Mouse (Mus musculus): Measurements from ENCODE around the gene E330009J07Rik. TPM values are rescaled to one million over a fixed set of nuclear protein-coding genes. Genes with fewer than 3 reads are reported as not detected.

Gene E330009J07Rik
- total RNA-seq, 1 experiment from 2014 or later, result 6.6 TPM

DNA sequence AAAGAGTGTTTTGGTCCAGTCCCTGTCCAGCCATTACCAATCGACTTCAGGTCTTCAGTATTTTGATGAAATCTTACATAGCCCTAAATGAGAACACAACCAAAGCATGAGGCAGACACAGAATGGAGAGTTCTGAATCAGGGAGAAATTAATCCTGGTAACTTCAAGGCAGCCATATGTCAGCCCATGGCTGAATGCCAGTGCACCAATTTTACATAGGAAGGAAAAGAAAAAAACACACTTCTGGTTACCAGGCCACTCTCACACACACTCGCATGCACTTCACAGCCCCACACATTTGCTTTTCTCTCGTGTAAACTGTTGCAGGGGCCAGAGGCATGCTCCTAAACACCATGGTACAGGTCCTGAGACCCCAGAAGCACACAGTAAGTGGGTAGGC, 5.1 kb downstream of the E330009J07Rik start:
- ATAC-seq (replicated peaks; ENCODE audit: low read depth, poor library complexity, severe bottlenecking), result no peak

DNA sequence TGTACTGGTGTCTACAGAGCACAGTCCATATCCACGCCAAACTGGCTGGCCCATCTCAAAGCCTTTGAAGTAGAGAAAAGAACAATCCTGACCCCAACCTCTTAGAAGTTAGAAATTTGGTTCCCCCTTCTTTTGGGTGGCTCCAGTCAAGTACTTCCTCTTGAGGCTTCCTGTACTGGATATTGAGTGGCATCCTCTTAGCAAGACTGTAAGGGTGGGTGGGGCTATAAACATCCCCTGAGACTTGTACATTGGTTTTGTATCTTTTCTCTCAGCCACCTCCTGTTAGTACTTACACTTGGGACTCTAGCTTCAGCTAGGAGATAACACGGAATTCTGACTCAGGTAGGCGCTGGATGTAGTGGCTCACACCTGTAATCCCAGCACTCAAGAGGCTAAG, 5.7 kb downstream of the E330009J07Rik start:
- peak; percentile 85 for ATAC-seq (replicated peaks; ENCODE audit: low read depth, poor library complexity, severe bottlenecking)

DNA sequence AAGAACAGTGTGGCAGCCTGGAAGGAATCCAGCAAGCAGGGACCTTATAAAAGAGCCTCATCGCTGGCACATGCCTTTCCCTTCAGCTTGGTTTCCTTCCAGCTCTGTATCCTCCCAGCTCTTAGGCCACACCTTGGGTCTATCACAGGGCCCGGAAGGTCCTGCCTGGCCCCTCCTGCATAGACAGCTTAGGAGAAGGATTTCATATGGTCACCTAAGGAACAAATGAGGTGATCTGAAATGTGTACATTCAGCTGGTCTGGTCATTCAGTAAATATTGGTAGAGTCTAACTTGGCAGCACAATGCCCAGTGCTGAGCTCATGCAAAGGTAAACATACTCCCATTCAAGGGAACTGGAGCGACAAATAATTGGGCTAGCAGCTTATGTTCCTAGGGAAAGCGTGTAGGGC, 6.4 kb downstream of the E330009J07Rik start:
- no peak for ATAC-seq (replicated peaks; ENCODE audit: low read depth, poor library complexity, severe bottlenecking)

DNA sequence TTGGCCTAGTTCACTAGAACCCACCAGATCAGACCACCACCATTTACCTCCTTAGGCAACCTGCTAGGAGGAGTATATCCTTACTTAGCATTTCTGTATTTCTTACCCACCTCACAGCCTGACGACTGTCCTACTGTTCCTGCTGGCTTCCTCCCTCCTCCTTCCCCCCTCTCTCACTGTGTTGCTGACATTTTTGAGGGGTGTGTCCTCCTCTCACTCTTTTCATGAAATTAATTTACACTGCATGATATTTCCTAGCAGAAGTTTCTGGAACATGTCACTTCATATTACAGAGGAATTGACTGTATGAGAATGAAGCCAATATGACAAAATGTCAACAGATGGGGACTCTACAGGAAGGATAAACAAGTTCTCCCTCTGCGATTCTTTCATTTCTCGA, 7.2 kb downstream of the E330009J07Rik start:
- ATAC-seq (replicated peaks; ENCODE audit: low read depth, poor library complexity, severe bottlenecking), result no peak

DNA sequence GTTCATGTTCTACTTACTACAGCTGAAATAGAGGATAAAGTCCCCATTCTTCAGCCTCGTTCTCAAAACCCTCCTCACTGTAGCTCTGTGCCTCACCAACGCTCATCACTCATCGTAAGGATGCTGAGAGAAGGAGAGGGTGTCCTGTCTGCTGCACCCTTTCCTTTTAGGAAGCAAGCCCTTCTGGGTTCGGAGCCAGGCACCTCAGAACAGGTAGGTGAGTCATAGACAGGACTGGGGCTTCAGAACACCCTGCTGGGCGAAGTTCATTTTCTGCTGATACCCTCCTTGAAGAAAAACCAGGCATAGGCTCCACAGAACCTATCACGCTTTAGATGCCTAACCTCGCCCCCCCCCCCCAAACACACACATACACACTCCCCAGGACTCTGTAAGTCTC, 8.5 kb downstream of the E330009J07Rik start:
- no peak for ATAC-seq (replicated peaks; ENCODE audit: low read depth, poor library complexity, severe bottlenecking)

DNA sequence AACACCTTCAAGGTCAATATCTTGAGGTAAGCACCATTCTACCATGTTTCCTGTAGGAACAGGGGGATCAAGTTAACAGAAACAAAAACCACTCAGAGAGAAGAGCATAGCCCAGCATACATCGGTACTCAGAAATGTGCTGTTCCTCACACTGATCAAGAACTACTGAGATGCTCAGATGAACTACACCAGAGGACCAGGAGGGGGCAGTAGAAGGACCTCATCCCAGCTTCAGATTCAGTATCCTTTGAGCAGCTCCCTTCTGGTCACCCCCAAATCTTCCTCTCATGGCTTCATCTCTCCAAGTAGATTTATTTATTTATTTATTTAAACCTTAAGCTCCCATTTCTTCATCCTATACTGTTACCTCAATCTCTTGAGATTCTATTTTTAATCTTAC, 12.2 kb downstream of the E330009J07Rik start:
- peak; percentile 98 for ATAC-seq (replicated peaks; ENCODE audit: low read depth, poor library complexity, severe bottlenecking)

DNA sequence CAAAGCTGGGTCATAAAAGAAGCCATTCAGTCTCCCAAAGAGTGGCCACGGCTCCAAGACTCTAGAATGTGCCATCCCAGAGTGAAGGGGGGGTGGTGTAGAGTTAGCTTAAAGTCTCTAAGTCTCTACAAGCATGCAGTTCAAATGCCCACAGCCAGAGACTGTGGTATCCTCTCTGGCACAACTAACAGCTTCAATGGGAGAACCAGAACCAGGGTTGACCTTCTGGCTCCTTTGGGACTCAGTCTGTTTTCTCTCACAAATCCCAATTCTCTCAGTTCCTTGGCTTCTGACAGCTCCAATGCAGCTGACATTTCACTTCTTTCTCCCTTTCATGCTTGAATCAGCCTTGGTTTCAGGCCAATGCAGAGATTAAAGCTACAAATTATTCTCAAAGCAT, 12.9 kb downstream of the E330009J07Rik start:
- no peak for ATAC-seq (replicated peaks; ENCODE audit: low read depth, poor library complexity, severe bottlenecking)

DNA sequence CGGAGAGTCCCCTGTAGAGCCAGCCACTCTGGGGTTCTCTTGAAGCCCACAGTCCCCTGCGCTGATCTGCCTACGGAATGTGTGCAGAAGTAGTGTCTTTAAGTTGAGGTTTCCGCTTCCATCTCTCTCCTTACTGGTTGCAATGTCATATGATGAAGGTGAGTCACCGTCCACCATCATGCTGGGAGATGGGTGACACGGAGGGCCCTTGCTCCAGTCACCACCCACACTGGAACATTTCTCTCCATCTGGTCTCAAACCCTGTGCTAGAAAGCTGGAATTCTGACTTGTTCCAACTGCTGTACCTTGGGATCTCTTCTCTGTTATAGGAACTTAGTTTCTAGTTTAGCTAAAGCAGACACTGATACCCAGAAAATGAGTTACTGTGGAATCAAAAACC, 14.8 kb downstream of the E330009J07Rik start:
- no peak for ATAC-seq (replicated peaks; ENCODE audit: low read depth, poor library complexity, severe bottlenecking)

DNA sequence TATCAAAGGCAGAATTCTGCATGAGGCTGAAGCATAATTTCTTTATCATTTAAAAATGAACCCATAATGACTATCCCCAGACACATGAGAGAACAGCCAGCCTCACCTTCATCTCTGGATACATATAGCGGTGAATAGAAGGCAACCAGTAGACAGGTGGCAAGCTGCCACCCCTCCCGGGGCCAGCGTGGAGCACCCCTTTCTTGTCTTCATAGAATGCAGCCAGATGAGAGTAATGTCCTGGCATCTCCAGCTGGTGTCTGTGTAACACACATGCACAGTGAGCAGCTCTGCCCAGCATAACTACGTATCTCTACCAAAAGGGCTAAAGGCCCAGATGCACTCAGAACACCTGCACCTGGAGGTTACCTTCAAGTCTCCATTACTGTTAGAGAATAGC, 17.5 kb downstream of the E330009J07Rik start:
- no peak for ATAC-seq (replicated peaks; ENCODE audit: low read depth, poor library complexity, severe bottlenecking)

DNA sequence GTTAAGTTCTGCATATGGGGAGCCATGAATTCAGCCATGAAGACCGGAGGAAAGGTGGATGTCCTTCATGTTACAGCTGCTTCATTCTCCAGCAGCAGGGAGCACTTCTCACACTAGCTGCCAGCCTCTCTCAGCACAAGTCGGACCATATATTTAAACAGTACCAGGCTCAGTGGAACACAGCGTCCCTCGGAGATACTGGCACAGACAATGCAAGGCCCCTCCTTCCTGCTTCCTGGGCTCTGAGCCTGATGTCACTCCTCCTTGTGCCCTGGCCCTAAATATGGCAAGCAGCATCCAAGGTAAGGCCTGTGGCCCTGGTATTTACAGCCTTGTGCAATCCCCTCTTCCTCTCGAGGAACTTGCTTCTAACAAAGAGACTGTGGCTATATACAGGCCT, 20.1 kb downstream of the E330009J07Rik start:
- ATAC-seq (replicated peaks; ENCODE audit: low read depth, poor library complexity, severe bottlenecking), result no peak

DNA sequence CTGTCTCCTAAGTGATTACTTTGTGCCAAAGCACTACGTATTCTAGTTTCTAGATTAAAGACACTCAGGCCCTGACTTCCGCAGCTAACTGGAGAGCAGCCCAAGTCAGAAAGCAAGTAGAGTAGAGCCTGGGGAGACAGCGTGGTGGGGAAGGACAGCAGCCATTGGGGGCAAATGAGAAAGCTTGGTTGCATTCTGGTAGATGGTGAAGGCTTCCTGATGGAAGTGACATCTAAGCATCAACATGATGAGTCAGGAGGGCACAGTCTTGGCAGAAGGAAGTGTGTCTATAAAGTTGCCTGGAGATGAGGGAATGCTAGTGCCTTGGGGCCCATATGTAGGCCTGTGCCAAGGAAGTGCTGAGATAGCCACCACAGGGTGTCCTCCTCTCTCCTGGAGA, 22.4 kb downstream of the E330009J07Rik start:
- ATAC-seq (replicated peaks; ENCODE audit: low read depth, poor library complexity, severe bottlenecking), result no peak

DNA sequence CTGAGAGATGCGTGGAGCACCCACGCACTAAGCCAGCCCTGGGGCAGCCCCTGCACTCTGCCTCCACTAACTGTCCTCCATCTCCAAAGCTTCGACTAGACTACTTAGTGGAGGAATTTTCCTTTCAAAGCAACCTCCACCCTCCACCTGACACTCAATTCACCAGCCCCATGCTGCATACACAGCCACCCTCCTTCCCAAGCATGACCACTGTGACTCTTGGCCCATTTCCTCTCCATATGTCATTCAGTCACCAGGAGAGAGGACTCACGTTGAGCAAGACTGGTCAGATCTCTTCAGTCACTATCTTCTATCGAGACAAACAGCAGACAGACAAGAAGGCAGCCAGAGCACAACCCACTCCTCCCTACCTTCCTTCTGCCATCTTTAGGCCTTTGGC, 22.9 kb downstream of the E330009J07Rik start:
- no peak for ATAC-seq (replicated peaks; ENCODE audit: low read depth, poor library complexity, severe bottlenecking)

DNA sequence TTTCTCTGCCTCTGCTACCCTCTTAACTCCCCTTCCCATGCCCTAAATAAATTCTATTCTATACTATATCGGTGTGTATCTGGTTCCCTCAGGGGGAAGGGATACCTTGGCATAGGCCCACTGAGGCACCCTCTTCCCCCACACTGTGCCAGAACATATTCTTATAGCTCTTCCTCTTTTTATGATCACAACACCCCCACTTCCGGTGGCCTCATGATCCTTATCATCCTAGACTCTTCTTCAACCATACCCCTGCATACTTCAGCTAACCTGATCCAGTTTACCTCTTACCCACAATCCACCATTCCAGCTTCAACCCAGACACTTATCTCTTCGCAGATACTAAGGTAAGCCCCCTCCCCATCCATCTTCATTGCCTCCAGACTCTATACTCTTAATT, 24.9 kb downstream of the E330009J07Rik start:
- ATAC-seq (replicated peaks; ENCODE audit: low read depth, poor library complexity, severe bottlenecking), result 0 out of 2 replicates have a peak, but pooled peaks have one; percentile 32

DNA sequence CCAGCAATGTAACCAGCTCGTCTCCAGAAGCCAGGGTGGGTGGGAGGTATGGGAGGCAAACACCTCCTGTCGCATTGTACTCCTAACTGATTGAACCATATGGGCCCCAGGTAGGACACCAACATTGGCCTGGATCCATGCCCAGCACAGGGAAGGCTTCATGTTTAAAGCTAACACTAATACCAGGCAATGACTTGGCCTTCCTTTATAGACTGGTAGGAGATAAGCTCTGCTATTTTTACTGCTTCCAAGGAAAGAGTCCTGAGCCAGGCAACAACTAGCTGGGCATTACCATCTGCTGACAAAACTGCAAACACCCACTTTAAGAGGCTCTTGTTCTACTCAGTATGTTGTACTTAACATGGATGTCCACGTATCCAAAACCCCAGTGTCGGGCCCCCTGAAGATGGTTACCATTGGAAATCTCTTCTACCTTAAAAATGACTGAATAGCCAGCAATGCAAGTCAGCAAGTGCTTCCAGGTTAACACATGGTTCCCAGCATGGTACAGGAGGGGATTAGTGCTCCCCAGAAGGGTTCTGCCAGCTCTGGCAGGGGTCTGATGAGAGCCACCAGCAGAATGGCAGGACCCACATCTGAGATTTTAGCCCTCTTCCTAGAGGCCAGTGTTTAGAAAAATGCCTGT, 32.2 kb downstream of the E330009J07Rik start:
- ATAC-seq (replicated peaks; ENCODE audit: low read depth, poor library complexity, severe bottlenecking), result no peak

DNA sequence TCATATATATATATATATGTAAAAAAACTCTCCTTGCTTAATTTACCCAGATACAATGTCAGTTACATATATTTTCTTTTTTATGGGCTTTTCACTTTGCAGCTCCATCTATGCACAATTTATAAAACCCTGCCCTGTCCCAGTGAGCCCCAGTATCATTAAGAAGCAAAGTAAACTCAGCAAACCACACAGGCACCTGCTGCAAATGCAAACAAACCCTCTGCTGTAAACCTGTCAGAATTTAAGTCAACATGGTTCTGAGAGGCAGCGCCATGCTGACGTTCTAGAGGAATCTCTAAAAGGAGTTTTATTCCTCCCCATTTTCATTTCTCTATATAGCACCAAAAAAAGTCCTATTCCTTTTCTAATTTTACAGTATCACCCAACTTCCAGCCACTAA, 33.9 kb downstream of the E330009J07Rik start:
- ATAC-seq (replicated peaks; ENCODE audit: low read depth, poor library complexity, severe bottlenecking), result no peak

DNA sequence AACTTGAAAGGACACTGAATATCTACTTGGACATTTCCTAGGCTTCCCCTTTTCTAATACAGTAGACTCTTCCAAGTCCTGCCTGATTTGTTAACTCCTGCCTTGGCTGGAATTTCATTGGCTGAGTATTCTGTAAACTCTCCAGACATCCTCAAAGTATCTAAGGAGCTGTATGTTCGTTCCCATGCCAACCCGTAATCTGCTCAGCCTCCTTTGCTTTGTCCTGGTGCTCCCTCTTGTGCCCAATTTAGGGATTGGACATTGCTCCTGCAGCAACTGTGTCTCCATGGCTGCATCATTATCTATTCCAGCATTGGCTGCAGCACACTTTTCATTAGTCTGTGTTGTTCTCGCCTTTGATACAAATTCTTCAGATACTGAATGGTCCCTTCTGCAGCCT, 42.7 kb downstream of the E330009J07Rik start:
- peak; percentile 95 for ATAC-seq (replicated peaks; ENCODE audit: low read depth, poor library complexity, severe bottlenecking)

DNA sequence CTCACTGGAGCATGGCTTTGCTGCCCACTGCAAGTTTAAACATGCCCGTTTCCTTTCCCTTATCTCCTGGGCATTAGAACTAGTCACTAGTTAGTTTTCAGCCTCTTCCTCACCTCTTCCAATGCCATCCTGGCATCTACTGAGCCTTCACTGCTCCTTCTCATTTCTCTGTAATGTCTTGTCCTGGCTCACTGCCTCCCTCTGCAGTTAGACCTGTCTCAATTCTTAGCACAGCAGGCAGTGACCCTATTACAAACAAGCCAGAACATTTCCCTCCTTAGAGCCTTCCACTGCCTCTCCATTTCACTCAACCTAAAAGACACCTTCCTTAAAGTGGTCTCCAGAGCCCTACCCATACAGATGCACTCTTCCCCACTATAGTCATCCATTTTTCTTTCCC, 45.0 kb downstream of the E330009J07Rik start:
- ATAC-seq (replicated peaks; ENCODE audit: low read depth, poor library complexity, severe bottlenecking), result no peak

DNA sequence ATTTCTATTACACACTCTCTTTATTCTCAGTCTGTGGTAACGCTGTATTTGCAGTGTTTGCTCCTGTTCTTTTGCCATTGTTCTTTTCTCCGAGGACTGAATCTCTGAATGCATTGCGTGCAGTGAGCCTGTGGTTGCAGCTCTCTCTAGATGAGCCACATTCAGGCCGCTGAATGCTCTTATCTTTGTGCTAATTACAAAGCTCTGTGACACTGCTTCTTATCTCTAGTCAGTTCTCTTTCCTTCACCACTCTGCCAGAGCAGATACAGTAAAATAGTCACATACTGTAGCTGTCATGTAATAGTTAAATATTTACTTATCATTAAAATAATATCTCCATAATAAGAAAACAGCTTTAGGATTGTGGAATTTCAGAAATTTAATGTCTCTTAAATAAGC, 47.3 kb downstream of the E330009J07Rik start:
- peak; percentile 62 for ATAC-seq (replicated peaks; ENCODE audit: low read depth, poor library complexity, severe bottlenecking)

DNA sequence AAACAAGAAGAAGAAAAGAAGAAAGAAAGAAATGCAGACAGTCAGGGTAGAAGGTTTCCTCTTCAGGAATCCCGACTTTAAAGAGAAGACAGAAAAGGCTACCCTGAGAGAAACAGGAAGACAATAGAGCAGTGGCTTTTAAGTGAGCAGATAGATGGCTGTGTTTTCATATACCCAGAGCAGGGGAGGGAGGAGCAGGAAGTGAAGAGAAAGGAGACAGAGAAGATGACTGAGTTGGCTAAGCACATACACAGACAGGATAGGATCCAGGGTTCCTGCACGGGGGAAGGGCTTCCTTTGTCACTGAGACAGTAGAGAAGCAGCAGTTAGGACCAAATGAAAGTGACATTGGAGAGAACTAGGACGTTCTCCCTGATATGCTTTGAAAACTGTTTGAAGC, 50.3 kb downstream of the E330009J07Rik start:
- ATAC-seq (replicated peaks; ENCODE audit: low read depth, poor library complexity, severe bottlenecking), result no peak

DNA sequence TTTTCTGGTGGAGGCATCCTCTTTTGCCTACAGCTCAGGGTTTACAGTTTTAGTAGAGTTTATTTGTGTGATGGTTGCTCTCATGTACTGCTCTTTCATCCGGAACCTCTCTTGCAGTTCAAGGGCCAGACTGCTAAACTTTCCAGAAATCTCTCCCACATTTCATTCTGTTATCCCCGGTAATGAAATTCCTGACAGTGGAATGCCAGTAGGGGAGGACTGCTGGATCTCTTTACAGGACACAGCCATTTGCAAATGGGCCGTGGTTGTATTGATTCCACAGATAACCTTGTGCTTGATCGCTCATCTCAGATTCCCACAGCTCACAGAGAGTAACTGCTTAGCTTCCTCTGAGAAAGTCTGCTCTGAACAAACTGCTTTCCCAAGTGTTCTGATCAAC, 54.0 kb downstream of the E330009J07Rik start:
- ATAC-seq (replicated peaks; ENCODE audit: low read depth, poor library complexity, severe bottlenecking), result no peak

DNA sequence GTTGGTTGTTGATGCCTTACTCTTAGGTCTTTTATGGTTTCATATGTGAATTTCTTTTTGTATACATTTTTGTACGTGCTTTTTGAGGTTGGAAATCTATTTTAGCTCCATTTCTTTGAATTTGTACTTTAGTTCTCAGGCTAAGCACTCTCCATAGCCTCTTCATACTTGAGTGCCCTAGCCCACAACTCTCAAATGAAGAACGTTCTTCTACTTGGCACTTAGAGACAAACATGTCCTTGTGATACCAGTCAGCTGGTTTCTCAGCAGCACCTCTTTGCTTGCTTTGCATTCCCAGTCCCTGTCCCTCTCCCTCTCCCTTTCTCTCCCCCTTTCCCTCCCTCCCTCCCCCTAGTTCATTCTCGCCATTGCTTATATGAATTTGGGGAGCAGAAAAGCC, 55.8 kb downstream of the E330009J07Rik start:
- no peak for ATAC-seq (replicated peaks; ENCODE audit: low read depth, poor library complexity, severe bottlenecking)

DNA sequence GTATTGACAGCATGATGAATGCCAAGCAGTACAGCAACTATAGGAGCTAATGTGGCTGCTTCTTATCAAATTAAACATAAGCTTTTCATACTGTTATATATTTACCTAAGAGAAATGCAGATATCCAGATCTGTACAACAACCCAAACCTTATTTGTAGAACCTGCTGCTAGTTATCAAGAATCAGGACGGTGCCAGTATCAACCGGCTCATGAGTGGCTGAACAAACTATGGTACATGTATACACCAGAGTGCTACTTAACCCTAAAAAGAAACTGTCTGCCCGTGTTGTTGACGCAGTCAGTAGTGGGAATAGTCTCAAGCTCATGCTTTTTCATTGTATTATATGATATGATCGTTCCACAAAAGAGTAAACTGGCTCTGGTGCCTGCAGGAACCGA, 64.9 kb downstream of the E330009J07Rik start:
- ATAC-seq (replicated peaks; ENCODE audit: low read depth, poor library complexity, severe bottlenecking), result no peak

DNA sequence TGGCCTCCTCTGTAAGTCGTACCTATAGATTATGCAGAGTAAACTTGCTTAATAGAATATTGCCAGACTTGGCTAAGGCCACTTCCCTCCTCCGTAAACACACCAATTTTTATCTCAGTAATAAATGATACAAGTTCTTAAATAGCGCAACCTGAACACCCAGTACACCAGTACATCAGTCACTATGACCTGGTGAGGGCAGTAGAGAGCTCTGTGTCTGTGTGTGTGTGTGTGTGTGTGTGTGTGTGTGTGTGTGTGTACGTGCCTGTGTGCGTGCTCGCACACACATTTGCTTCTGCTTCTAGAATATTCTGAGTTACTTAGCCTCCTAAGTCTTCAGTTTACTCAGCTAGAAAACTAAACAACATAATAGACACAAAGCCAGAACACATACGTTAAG, 82.6 kb downstream of the E330009J07Rik start:
- no peak for ATAC-seq (replicated peaks; ENCODE audit: low read depth, poor library complexity, severe bottlenecking)

Measured in common myeloid progenitor, adult 5-6 weeks (primary cell).